Mouse (Mus musculus) left cerebral cortex, postnatal 14 days (tissue): ENCODE data around the gene Irgm1. TPM values are rescaled to one million over a fixed set of nuclear protein-coding genes. Genes with fewer than 3 reads are reported as not detected.
"Not testable (repeated sequence)": the region's sequence is repeated elsewhere in the genome, so short reads cannot be mapped to it uniquely, and the experiment has no call there.

ENCODE experiments used
- DNase-seq, 2 experiments: peaks; one replicate each; pipeline ENCODE4 v3.0.0; 2021 to 2022; ENCODE audit warnings: low spot score in 2 of 2, mixed read lengths in 1 of 2
- intact Hi-C: fragments of 180-260 bp; cut with DNase I; formaldehyde crosslinking; loops from one replicate; pipeline ENCODE4 v1.15.1; 2025
- long read RNA-seq, 2 experiments: library from polyadenylated mRNA; stranded (forward); transcript quantifications; one replicate each; pipeline ENCODE4 v2.0.0; 2021
- total RNA-seq, 2 experiments: library from RNA; stranded (reverse); gene quantifications; 2 replicates each; pipeline ENCODE4 v1.2.3; 2021

Irgm1 gene
- 1 to 10 TPM; 3.7 TPM for total RNA-seq
- long read RNA-seq, experiment 1, partial matches to known transcripts: 0 of 3 reads
- long read RNA-seq, experiment 1, other reads (novel, unspliced or antisense): 0 of 3 reads
- long read RNA-seq, experiment 2, transcript Irgm1-202 (2 exons, 2,082 nt): major isoform, 6 of 8 reads
- long read RNA-seq, experiment 2, partial matches to known transcripts: 0 of 8 reads
- long read RNA-seq, experiment 2, other reads (novel, unspliced or antisense): 2 of 8 reads

- peak in 1 of 2 experiments; percentile 28 for DNase-seq
- intact Hi-C loops: no loop called here
These were observed at the start of gene Irgm1 for GRCm38 (mm10) chr11:48871201-48871772. TSS of gene Irgm1 (minus strand) at chr11:48871683.

GRCm38 (mm10) chr11:48918380-48918779, 46.9 kb upstream of the Irgm1 start:
- intact Hi-C loops: no loop called here
- DNase-seq: no peak

- intact Hi-C loops: no loop called here
- no peak for DNase-seq
These were observed 42.1 kb upstream of the Irgm1 start for GRCm38 (mm10) chr11:48913611-48914010.

- DNase-seq: no peak
- intact Hi-C loops: no loop called here
These were observed 37.0 kb upstream of the Irgm1 start for GRCm38 (mm10) chr11:48908459-48908858.

- intact Hi-C loops: no loop called here
- no peak for DNase-seq
These were observed 30.5 kb upstream of the Irgm1 start, which contains the start of gene Gm5431 for GRCm38 (mm10) chr11:48902021-48902420. TSS of gene Gm5431 (minus strand) at chr11:48902214.

DNA sequence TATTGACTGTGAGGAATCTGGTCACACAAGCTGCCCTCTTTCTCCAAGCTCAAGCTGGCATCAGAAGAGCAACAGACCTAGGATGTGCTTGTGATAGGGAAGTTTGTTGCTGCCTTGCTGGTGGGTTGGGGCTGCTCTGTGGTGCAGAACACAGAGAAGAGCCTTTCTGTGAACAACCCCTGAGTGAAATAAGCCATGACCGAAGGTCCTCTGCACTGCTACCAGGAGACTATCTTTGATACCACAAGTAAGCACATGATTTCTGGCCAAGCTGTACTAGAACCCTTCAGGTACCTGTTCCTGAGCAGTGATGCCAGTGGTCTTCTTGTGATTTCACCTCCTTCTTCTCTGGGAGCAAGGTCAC, 30.1 kb upstream of the Irgm1 start:
- intact Hi-C loops, DNase-seq: not testable (repeated sequence)

- intact Hi-C loops: not testable (repeated sequence)
- peak in 1 of 2 experiments; percentile 6 for DNase-seq
These were observed 29.4 kb upstream of the Irgm1 start for GRCm38 (mm10) chr11:48900654-48901566.

GRCm38 (mm10) chr11:48898812-48899431, 27.4 kb upstream of the Irgm1 start:
- intact Hi-C loops: no loop called here

DNA sequence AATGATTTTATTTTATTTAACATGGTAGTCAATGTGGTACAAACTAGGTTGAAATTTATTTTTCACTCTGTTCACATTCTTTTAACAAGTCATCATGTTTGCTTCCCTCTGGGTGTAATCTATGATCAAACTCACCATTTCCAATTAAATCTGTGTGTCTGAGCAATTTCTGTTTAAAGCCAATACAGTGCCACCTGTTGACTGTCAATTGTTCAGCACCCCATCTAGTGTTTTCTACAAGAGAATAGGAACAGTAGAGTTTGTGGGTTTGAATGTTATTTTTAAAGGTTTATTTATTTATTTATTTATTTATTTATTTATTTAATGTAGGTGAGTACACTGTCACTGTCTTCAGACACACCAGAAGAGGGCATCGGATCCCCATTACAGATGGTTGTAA, 5.2 kb upstream of the Irgm1 start:
- intact Hi-C loops: no loop called here
- DNase-seq: no peak

More at GRCm38 (mm10) chr11:48898812-48899431, 27.4 kb upstream of the Irgm1 start:
- DNase-seq: no peak

GRCm38 (mm10) chr11:48875343-48875837, 3.9 kb upstream of the Irgm1 start:
- DNase-seq, intact Hi-C loops: not testable (repeated sequence)

DNA sequence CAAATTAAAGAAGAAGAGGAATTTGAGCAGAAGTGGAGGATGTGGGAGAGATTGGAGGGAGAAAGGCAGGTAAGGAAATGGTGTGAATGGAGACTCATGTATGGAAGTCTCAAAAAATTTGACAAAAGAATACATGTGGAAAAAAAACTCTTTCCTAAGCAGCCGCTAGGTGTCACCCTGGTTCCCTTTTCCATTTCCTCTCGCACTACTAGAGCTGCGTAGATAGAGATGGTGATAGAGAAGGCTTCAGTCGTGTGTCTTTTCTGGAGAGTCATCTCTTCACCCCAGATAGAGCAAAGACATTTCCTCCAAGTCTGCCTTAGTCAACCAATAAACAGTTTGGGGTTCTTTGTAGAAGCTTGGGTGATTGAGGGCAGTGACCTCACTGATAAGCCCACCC, 3.0 kb upstream of the Irgm1 start:
- peak; percentile 71 to 75 for DNase-seq
- intact Hi-C loops: loop anchor here (1.0 kb wide), 1 partner anchor 229 kb away; no protein-coding TSS in a partner anchor

- no peak for DNase-seq
- intact Hi-C loops: loop anchor here (1.0 kb wide), 1 partner anchor 230 kb away; no protein-coding TSS in a partner anchor
These were observed 2.3 kb upstream of the Irgm1 start for GRCm38 (mm10) chr11:48873591-48874290.

DNA sequence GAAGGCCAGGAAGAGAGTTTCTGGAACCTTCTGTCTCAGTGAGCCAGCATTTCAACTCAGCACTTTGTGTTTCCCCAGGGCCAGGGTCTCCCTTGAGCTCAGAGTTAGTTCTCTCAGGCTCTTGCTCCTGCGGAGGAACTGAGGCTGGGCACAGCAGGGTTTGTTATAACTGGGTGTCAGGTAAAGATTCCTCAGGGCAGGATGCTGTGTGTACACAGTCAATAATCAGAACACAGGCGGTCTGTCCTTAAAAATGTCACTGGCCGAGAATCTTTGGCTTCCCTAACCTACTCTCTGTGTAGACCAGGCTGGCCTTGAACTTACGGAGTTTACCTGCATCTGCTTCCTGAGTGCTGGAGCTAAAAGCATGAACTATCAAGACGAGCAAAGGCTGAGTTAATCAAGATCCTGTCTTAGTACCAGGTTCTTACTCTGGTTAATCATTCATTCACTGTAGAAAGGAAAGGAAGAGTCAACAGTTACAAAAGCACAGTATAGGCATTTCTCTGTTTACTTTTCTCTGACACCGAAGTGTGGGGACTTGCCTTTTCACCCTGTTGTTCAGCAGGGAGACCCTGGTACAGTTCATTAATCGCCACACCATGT, 1.3 kb upstream of the Irgm1 start:
- no peak for DNase-seq
- intact Hi-C loops: no loop called here

- peak in 1 of 2 experiments; percentile 42 for DNase-seq
These were observed 496 bp upstream of the Irgm1 start for GRCm38 (mm10) chr11:48871817-48872541.

GRCm38 (mm10) chr11:48870781-48871180, 702 bp downstream of the Irgm1 start:
- intact Hi-C loops: no loop called here
- DNase-seq: no peak

More at GRCm38 (mm10) chr11:48871817-48872541, 496 bp upstream of the Irgm1 start:
- intact Hi-C loops: no loop called here

DNA sequence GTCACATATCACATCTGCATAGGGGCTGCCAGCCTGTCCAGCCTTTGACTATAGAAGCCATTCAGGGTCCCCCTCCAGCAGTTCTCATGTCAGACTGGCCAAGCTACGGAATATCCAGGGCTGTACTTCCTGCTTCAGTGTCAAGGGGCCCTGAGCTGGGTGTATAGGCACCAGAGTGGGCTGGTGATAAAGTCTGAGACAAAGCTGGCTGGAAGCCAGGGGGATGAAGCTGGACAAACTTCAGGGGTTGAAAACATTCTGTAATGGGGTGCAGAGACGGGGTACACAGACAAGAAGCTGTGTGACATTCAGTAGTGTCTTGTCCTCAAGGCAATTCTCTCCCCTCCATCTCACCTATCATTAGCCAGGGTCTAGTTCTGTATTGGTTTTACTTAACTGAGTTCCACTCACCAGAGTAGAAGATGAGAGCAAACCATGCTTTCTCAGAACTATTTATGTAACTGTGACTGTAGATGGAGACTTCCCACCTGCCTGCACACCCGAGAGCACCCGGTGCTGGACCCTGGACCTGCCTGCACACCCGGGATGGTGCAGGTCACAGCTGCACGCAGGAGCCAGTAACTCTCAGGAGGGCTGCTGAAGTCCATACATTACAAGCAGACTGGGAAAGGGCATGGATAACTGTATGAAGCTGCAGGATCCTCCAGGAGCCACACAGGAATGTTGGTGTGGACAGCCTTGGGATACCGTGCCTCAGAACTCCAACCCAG, 1.9 kb downstream of the Irgm1 start:
- intact Hi-C loops: no loop called here
- DNase-seq: no peak

DNA sequence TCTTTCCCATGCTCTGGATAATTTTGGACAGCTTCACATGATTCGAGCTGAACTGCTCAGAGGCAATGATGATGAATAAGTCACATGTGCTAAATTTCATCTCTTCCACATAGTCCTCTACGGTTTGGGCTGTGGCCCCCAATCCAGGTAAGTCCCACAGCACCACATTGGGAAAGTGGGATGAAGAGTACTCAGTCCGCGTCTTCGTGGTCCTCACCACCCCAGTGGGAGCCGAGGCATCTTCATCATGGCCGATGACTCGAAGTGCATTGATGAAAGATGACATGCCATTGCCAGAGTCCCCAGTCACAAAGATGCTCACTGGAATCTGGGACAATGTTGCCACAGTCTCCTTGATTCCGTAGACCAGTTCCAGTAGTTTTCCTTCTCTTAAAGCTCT, 5.0 kb downstream of the Irgm1 start:
- no peak for DNase-seq
- intact Hi-C loops: no loop called here
